Mouse (Mus musculus) CD4-positive naive resting alpha-beta T cell, adult 76 days (primary cell): ENCODE data around the gene Rpl11. TPM values are rescaled to one million over a fixed set of nuclear protein-coding genes. Genes with fewer than 3 reads are reported as not detected.

Source experiments
- total RNA-seq: library from RNA; stranded (reverse); gene quantifications from one replicate; pipeline ENCODE4 v1.2.4, GENCODE M21; 2023

Gene Rpl11
- total RNA-seq: 1,200 TPM

GRCm38 (mm10) chr4:136053247-136053596 lies at the start of gene Rpl11:
TSS of gene Rpl11 (minus strand) at chr4:136053428.

GRCm38 (mm10) chr4:136021549-136022047 lies 31.6 kb downstream of the Rpl11 start, which contains the start of gene Eloa:
TSS of gene Eloa (minus strand) at chr4:136021763.

DNA sequence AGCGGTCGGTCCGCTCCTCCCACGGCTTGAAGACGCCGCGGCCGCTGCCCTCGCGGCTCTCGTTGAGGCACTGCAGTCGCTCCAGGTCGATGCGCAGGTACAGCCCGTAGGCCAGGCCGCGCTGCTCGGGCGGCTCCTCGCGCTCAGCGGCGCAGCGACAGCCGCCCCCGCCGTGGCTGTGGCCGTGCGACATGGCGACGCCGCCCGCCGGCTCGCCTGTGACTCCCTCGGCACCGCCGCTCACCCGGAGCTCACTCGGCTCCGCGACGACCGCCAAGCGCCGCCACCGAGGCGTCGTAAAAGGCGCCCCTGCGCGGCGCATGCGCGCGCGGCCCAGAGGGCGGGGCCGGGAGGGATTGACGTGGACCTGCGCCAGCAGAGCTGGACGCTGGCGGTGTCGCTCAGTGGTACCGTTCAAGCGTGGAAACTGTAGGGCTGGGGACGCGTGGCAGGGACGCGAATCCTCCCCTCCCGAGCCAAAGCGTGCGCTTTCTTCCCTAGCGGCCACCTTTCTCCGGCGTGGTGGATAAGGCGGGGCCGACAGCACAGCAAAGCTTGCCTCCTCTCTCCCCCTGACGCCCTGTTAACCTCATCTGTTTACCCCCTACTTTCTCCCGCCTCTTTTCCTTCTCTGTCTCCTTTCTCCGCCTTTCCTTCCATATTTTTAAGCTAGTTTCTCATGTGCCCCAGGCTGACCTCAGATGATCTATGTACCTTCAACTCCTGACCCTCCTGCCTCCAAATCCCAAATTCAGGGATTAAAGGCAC lies 66.1 kb downstream of the Rpl11 start, which contains the start of gene Pithd1:
Gene Pithd1, minus strand, starts transcription at position 322 of the 768 bp plus-strand sequence.

Other genes with a start within 250 kb of the Rpl11 start
- 163 TPM for gene Srsf10, start 197.7 kb downstream of the Rpl11 start, total RNA-seq
- gene Pnrc2, start 179.6 kb downstream of the Rpl11 start, total RNA-seq: 85.2 TPM
- gene Cnr2, start 158.0 kb downstream of the Rpl11 start, total RNA-seq: 20.3 TPM
- gene Fuca1, start 132.7 kb downstream of the Rpl11 start, total RNA-seq: 49.2 TPM
- gene Hmgcl, start 107.0 kb downstream of the Rpl11 start, total RNA-seq: 27.3 TPM
- 6.7 TPM for gene Gale, start 89.7 kb downstream of the Rpl11 start, total RNA-seq
- gene Lypla2, start 80.8 kb downstream of the Rpl11 start, total RNA-seq: 95.1 TPM
- gene Pithd1, start 66.2 kb downstream of the Rpl11 start, total RNA-seq: 27.2 TPM
- 36.0 TPM for gene Eloa, start 31.7 kb downstream of the Rpl11 start, total RNA-seq
- gene Id3, start 90.1 kb upstream of the Rpl11 start, total RNA-seq: 18.5 TPM
- gene E2f2, start 119.0 kb upstream of the Rpl11 start, total RNA-seq: 11.7 TPM
- gene Asap3, start 152.9 kb upstream of the Rpl11 start, total RNA-seq: 0.35 TPM
- gene Tcea3, start 194.3 kb upstream of the Rpl11 start, total RNA-seq: 0.91 TPM
- 8.6 TPM for gene Zfp46, start 231.3 kb upstream of the Rpl11 start, total RNA-seq